Mouse (Mus musculus) spleen, adult 2 months (tissue): ENCODE measurements around the gene Otop3.

Source experiments
- CTCF ChIP-seq: fragments of 200-500 bp; IDR thresholded peaks from 2 replicates; pipeline ENCODE4 v1.5.1; 2011; ENCODE audit warnings: mild to moderate bottlenecking, inconsistent platforms; ENCODE audit not compliant: insufficient read depth, insufficient read length, insufficient replicate concordance; ENCODE audit errors: extremely low read depth
- POLR2A ChIP-seq: fragments of 200-500 bp; IDR thresholded peaks from 2 replicates; pipeline ENCODE4 v1.6.1; 2011; ENCODE audit warnings: low read depth, low read length, inconsistent platforms

DNA sequence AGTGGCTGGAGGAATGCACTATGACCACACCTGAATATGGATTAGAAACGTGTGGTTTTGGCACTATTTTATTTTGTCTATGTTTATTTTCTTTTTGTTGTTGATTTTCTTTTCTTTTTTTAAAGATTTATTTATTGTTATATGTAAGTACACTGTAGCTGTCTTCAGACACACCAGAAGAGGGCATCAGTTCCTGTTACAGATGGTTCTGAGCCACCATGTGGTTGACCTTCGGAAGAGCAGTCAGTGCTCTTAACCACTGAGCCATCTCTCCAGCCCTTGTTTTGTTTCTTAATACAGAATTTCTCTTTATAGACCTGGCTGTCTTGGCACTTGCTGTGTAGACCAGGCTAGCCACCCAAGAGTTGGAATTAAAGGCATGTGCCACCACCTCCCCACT, 38.2 kb downstream of the Otop3 start:
- no peak for TF ChIP-seq POLR2A
- TF ChIP-seq CTCF, result no peak
